Mouse (Mus musculus): ENCODE results near the gene Lix1. TPM values are rescaled to one million over a fixed set of nuclear protein-coding genes. Genes with fewer than 3 reads are reported as not detected.

Gene Lix1
- polyA plus RNA-seq, 2 experiments: 0.14 to 0.16 TPM

DNA sequence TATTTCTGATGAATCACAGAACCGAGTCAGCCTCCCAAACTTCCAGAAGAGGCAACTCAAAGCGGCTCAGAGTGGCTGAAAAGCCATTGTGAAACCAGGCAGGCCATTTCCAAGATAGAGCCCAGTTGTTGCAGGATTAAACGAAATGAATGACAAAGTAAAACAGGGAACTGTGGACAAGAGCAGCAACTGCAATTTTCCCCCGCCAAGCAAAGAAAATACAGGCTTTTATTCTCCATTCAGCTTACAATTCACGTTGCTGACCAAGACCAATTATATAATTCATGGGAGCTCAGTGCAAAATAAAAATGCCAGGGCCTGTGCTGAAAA is 46.9 kb downstream of the Lix1 start:
- TF ChIP-seq CTCF (IDR thresholded peaks at IDR 0.05; ENCODE audit: low read depth) (no peak), EP300 (IDR thresholded peaks at IDR 0.05; ENCODE audit: low read depth) (no peak)
- Histone ChIP-seq H3K9ac (replicated peaks) (no peak overlapping the region), H3K4me3 (ENCODE audit: insufficient read depth in 1 of 2, low read depth in 2 of 2, low read length in 2 of 2) (no peak overlapping the region), H3K4me2 (ENCODE audit: low read depth) (no peak overlapping the region; the same call in 1 of the 2 replicates), H3K27ac (no peak overlapping the region), H3K36me3 (replicated peaks; ENCODE audit: control insufficient read depth, insufficient read depth, low read depth) (no peaks in the 10 kb centered on the region), H3K9me3 (ENCODE audit: control insufficient read depth, low read length) (no peaks in the 10 kb centered on the region), H3K27me3 (ENCODE audit: control insufficient read depth, insufficient read depth, low read length) (no peaks in the 10 kb centered on the region; the same call in 1 of the 2 replicates), H3K4me1 (replicated peaks; ENCODE audit: control insufficient read depth in 2 of 2, insufficient read depth in 2 of 2, low read length in 1 of 2) (no peaks in the 10 kb centered on the region)
- 12% methylated on average over 5 of the region's 5 CpGs for WGBS (ENCODE audit: insufficient replicate concordance)
- DNase-seq (ENCODE audit: low read depth in 3 of 3, low spot score in 3 of 3): no peak
- ATAC-seq (ENCODE audit: insufficient read depth): no peak

DNA sequence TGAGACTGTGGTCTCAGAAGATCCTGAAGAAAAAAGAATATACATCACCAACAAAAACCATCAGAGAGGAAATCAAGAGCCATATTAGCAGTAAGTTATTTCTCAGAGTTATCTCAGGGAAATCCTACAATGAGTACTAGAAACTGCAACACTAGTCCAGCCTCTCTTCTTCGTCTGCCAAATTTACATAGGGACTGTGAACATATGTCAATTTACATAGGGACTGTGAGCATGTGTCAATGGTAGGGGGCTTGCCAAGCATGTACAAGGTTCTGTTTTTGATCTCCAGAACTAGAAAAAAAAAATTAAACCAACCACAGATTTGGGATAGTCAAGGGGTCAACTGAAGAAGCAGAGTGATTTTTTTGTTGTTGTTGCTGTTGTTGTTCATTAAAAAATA is 48.6 kb downstream of the Lix1 start:
- H3K4me3 ChIP-seq (ENCODE audit: insufficient read depth in 1 of 2, low read depth in 2 of 2, low read length in 2 of 2): no peak overlapping the region
- H3K9me3 ChIP-seq (ENCODE audit: control insufficient read depth, low read length): no peaks in the 10 kb centered on the region
- WGBS (ENCODE audit: insufficient replicate concordance): 39% methylated on average over 1 of the region's 1 CpGs
- no peak overlapping the region for H3K9ac ChIP-seq (replicated peaks)
- no peak overlapping the region for H3K4me2 ChIP-seq (ENCODE audit: low read depth)
- no peaks in the 10 kb centered on the region; the same call in 1 of the 2 replicates for H3K27me3 ChIP-seq (ENCODE audit: control insufficient read depth, insufficient read depth, low read length)
- H3K4me1 ChIP-seq (replicated peaks; ENCODE audit: control insufficient read depth in 2 of 2, insufficient read depth in 2 of 2, low read length in 1 of 2): no peaks in the 10 kb centered on the region
- no peak overlapping the region for H3K27ac ChIP-seq
- no peaks in the 10 kb centered on the region for H3K36me3 ChIP-seq (replicated peaks; ENCODE audit: control insufficient read depth, insufficient read depth, low read depth)
- TF ChIP-seq CTCF (IDR thresholded peaks at IDR 0.05; ENCODE audit: low read depth) (no peak), EP300 (IDR thresholded peaks at IDR 0.05; ENCODE audit: low read depth) (no peak)
- ATAC-seq (ENCODE audit: insufficient read depth): no peak
- DNase-seq (ENCODE audit: low read depth in 3 of 3, low spot score in 3 of 3): no peak

DNA sequence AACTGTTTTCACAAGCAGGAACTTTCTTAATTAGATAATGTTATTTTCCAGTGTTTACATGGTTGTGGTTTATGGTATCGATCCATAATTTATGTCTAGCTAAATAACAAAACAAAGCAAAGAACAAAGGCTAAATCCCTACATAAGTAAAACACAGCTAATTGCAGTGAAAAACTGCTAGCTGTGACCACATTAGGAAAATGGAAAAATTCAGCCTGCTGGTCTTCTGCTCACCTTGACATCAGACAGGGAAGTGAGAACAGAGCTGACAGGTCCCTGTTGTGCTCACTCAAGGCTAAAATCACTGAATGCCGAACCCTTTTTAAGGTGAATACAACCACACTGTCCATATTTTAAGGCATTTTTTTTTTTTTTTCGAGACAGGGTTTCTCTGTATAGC is 50.1 kb downstream of the Lix1 start:
- no peak overlapping the region for H3K27ac ChIP-seq
- no peaks in the 10 kb centered on the region for H3K9me3 ChIP-seq (ENCODE audit: control insufficient read depth, low read length)
- H3K27me3 ChIP-seq (ENCODE audit: control insufficient read depth, insufficient read depth, low read length): no peaks in the 10 kb centered on the region; the same call in 1 of the 2 replicates
- WGBS (ENCODE audit: insufficient replicate concordance): 59% methylated on average over 3 of the region's 3 CpGs
- H3K4me3 ChIP-seq (ENCODE audit: insufficient read depth in 1 of 2, low read depth in 2 of 2, low read length in 2 of 2): no peak overlapping the region
- H3K9ac ChIP-seq (replicated peaks): no peak overlapping the region
- H3K4me1 ChIP-seq (replicated peaks; ENCODE audit: control insufficient read depth in 2 of 2, insufficient read depth in 2 of 2, low read length in 1 of 2): no peaks in the 10 kb centered on the region
- H3K4me2 ChIP-seq (ENCODE audit: low read depth): no peak overlapping the region
- DNase-seq (ENCODE audit: low read depth in 3 of 3, low spot score in 3 of 3) (no peak), ATAC-seq (ENCODE audit: insufficient read depth) (no peak)
- no peaks in the 10 kb centered on the region for H3K36me3 ChIP-seq (replicated peaks; ENCODE audit: control insufficient read depth, insufficient read depth, low read depth)
- TF ChIP-seq CTCF (IDR thresholded peaks at IDR 0.05; ENCODE audit: low read depth) (no peak), EP300 (IDR thresholded peaks at IDR 0.05; ENCODE audit: low read depth) (no peak)

DNA sequence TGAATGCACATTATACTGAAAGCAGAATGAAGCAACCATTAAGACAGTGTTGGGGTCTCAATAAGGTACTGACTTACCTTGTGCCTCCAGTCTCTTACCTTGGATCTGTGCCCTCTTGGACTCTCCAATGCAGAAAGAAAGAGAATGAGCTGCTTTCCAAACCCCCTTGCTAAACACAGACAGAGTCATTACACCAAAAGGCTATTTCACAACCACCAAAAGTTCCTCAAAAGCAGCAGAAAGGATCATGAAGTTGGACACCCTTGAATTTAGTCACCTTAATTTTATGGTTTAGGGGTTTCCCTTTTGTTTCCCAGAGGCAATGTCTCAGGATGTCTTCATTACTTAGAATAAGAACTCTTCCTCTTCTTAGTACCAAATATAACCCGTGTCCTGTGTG is 52.1 kb downstream of the Lix1 start:
- H3K4me1 ChIP-seq (replicated peaks; ENCODE audit: control insufficient read depth in 2 of 2, insufficient read depth in 2 of 2, low read length in 1 of 2): no peaks in the 10 kb centered on the region
- no peaks in the 10 kb centered on the region; the same call in 1 of the 2 replicates for H3K27me3 ChIP-seq (ENCODE audit: control insufficient read depth, insufficient read depth, low read length)
- H3K4me3 ChIP-seq (ENCODE audit: insufficient read depth in 1 of 2, low read depth in 2 of 2, low read length in 2 of 2): no peak overlapping the region
- WGBS (ENCODE audit: insufficient replicate concordance): 49% methylated on average over 1 of the region's 1 CpGs
- H3K9me3 ChIP-seq (ENCODE audit: control insufficient read depth, low read length): no peaks in the 10 kb centered on the region
- no peak for TF ChIP-seq EP300 (IDR thresholded peaks at IDR 0.05; ENCODE audit: low read depth)
- no peak for TF ChIP-seq CTCF (IDR thresholded peaks at IDR 0.05; ENCODE audit: low read depth)
- no peaks in the 10 kb centered on the region for H3K36me3 ChIP-seq (replicated peaks; ENCODE audit: control insufficient read depth, insufficient read depth, low read depth)
- no peak for ATAC-seq (ENCODE audit: insufficient read depth)
- no peak for DNase-seq (ENCODE audit: low read depth in 3 of 3, low spot score in 3 of 3)
- no peak overlapping the region for H3K9ac ChIP-seq (replicated peaks)
- no peak overlapping the region for H3K4me2 ChIP-seq (ENCODE audit: low read depth)
- H3K27ac ChIP-seq: no peak overlapping the region

DNA sequence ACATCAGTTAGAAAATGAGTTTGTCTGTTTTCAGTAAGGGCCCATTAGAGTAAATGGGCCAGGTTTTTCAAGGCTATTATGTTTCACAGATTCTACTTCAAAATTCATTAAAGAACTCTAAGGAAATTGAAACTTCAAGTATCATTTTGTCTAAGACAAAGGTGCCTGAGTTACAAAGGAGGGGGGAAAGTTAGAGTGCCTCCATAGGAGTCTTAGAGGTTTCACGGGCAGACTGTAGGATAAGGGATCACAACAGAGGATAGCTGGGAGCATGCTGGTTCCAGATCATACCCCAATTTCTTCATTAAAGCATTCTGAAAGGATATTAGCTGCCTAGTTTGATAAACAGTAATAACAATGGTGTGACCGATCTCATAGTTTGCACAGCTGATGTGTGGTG is 83.3 kb downstream of the Lix1 start:
- DNase-seq (ENCODE audit: low read depth in 3 of 3, low spot score in 3 of 3): no peak
- no peaks in the 10 kb centered on the region for H3K36me3 ChIP-seq (replicated peaks; ENCODE audit: control insufficient read depth, insufficient read depth, low read depth)
- WGBS (ENCODE audit: insufficient replicate concordance): 59% methylated on average over 2 of the region's 2 CpGs
- no peak overlapping the region for H3K27ac ChIP-seq
- H3K9ac ChIP-seq (replicated peaks): no peak overlapping the region
- no peak for ATAC-seq (ENCODE audit: insufficient read depth)
- no peak overlapping the region for H3K4me2 ChIP-seq (ENCODE audit: low read depth)
- TF ChIP-seq CTCF (IDR thresholded peaks at IDR 0.05; ENCODE audit: low read depth) (no peak), EP300 (IDR thresholded peaks at IDR 0.05; ENCODE audit: low read depth) (no peak)
- no peak overlapping the region for H3K4me3 ChIP-seq (ENCODE audit: insufficient read depth in 1 of 2, low read depth in 2 of 2, low read length in 2 of 2)
- no peaks in the 10 kb centered on the region for H3K9me3 ChIP-seq (ENCODE audit: control insufficient read depth, low read length)
- H3K27me3 ChIP-seq (ENCODE audit: control insufficient read depth, insufficient read depth, low read length): no peaks in the 10 kb centered on the region
- H3K4me1 ChIP-seq (replicated peaks; ENCODE audit: control insufficient read depth in 2 of 2, insufficient read depth in 2 of 2, low read length in 1 of 2): no peaks in the 10 kb centered on the region

Data from liver, embryonic 14.5 days (tissue).